Mouse (Mus musculus): ENCODE measurements at regions not wholly inside any gene's neighbourhood (a gene's known extent, or its start where the extent isn't known, plus 50 kb on each side); places are given as distances from the start of the nearest gene placed in this dataset.

GRCm38 (mm10) chrX:115897668-115898067 lies 551.1 kb upstream of the Cpxcr1 start:
- TF ChIP-seq BHLHE40 (IDR thresholded peaks at IDR 0.05; ENCODE audit: borderline replicate concordance, low read depth, low read length) (no peak), JUND (IDR thresholded peaks at IDR 0.05; ENCODE audit: low read depth, low read length) (no peak)

All from MEL (cell line).